13 mouse cellular contexts compared by ENCODE assay signal in genomic region chr8:88566119-88566518, GRCm38 (mm10). TPM values are rescaled to one million over a fixed set of nuclear protein-coding genes. Genes with fewer than 3 reads are reported as not detected.
DNase-seq lines count a peak whose midpoint lies in the region; ATAC-seq and TF ChIP-seq lines count a peak whose summit lies in the region.
"Had no signal": no experiment of that assay in that cellular context is flagged by ENCODE, and none has a peak within 500 bp of the region (broad histone marks: within the 10 kb centered on the region; RNA-seq: fewer than 3 reads in every experiment).

No protein-coding gene starts in this region.

- intact Hi-C loops in left cerebral cortex, postnatal 10 days (cut with DNase I) = no loop called here

- no peaks in the 10 kb centered on the region for H3K27me3 ChIP-seq in intestine, embryonic 15.5 days (replicated peaks)
- no peaks in the 10 kb centered on the region for H3K27me3 ChIP-seq in intestine, embryonic 16.5 days (replicated peaks; ENCODE audit: control insufficient read depth, insufficient read depth, low read length)
- no peaks in the 10 kb centered on the region for H3K27me3 ChIP-seq in midbrain, embryonic 11.5 days (ENCODE audit: control insufficient read depth, insufficient read depth, low read length)
- H3K27me3 ChIP-seq: embryonic facial prominence, embryonic 13.5 days; liver, embryonic 12.5 days had no signal

- H3K9ac ChIP-seq in intestine, embryonic 15.5 days = no peak overlapping the region
- no peak overlapping the region for H3K9ac ChIP-seq in intestine, embryonic 16.5 days (ENCODE audit: low read depth, low read length)
- no peak overlapping the region for H3K9ac ChIP-seq in midbrain, embryonic 11.5 days (ENCODE audit: low read length)
- H3K9ac ChIP-seq: embryonic facial prominence, embryonic 13.5 days; liver, embryonic 12.5 days had no signal

- H3K9me3 ChIP-seq in intestine, embryonic 15.5 days = no peaks in the 10 kb centered on the region
- H3K9me3 ChIP-seq in intestine, embryonic 16.5 days (ENCODE audit: control insufficient read depth, low read length) = no peaks in the 10 kb centered on the region
- no peaks in the 10 kb centered on the region for H3K9me3 ChIP-seq in midbrain, embryonic 11.5 days (ENCODE audit: control insufficient read depth, low read length)
- H3K9me3 ChIP-seq: embryonic facial prominence, embryonic 13.5 days; liver, embryonic 12.5 days had no signal

- H3K4me2 ChIP-seq in intestine, embryonic 15.5 days (replicated peaks) = no peak overlapping the region
- no peak overlapping the region for H3K4me2 ChIP-seq in intestine, embryonic 16.5 days (ENCODE audit: low read depth, low read length)
- H3K4me2 ChIP-seq in midbrain, embryonic 11.5 days = no peak overlapping the region
- H3K4me2 ChIP-seq: embryonic facial prominence, embryonic 13.5 days; liver, embryonic 12.5 days had no signal

- 0 out of 2 replicates have a peak overlapping the region, but pooled peaks have one; percentile 24 for H3K27ac ChIP-seq in intestine, embryonic 15.5 days
- H3K27ac ChIP-seq in intestine, embryonic 16.5 days (ENCODE audit: low read length) = no peak overlapping the region
- no peak overlapping the region for H3K27ac ChIP-seq in bone marrow, adult 2 months (ENCODE audit: control insufficient read depth, insufficient read depth, low read depth, low read length, poor library complexity)
- H3K27ac ChIP-seq in midbrain, embryonic 11.5 days (ENCODE audit: low read depth, low read length) = no peak overlapping the region
- H3K27ac ChIP-seq: embryonic facial prominence, embryonic 13.5 days; liver, embryonic 12.5 days had no signal

- no peaks in the 10 kb centered on the region for H3K36me3 ChIP-seq in intestine, embryonic 15.5 days
- H3K36me3 ChIP-seq in intestine, embryonic 16.5 days (ENCODE audit: control insufficient read depth, insufficient read depth, low read length) = no peaks in the 10 kb centered on the region
- H3K36me3 ChIP-seq in midbrain, embryonic 11.5 days (ENCODE audit: control insufficient read depth, insufficient read depth, low read length) = no peaks in the 10 kb centered on the region
- H3K36me3 ChIP-seq: liver, embryonic 12.5 days had no signal

- H3K4me3 ChIP-seq in intestine, embryonic 15.5 days (replicated peaks) = no peak overlapping the region
- H3K4me3 ChIP-seq in intestine, embryonic 16.5 days (ENCODE audit: low read length) = no peak overlapping the region
- no peak overlapping the region for H3K4me3 ChIP-seq in bone marrow, adult 2 months (replicated peaks; ENCODE audit: control insufficient read depth, low read depth, low read length)
- no peak overlapping the region for H3K4me3 ChIP-seq in midbrain, embryonic 11.5 days (ENCODE audit: low read depth, low read length)
- H3K4me3 ChIP-seq: embryonic facial prominence, embryonic 13.5 days; liver, embryonic 12.5 days had no signal

- ATAC-seq in intestine, embryonic 15.5 days = no peak; the same call in 1 of the 2 replicates
- no peak for ATAC-seq in intestine, embryonic 16.5 days
- no peak for ATAC-seq in midbrain, embryonic 11.5 days (ENCODE audit: low FRiP score)

- peak; percentile 79 for DNase-seq in cerebellum, postnatal 10 days
- peak; percentile 77 to 90 for DNase-seq in lung, postnatal 4 days
- DNase-seq in midbrain, embryonic 11.5 days (ENCODE audit: low spot score, missing footprints) = no peak
- no peak for DNase-seq in left cerebral cortex, postnatal 10 days (ENCODE audit: extremely low spot score in 1 of 2, low spot score in 2 of 2)
- DNase-seq in gastrocnemius, postnatal 4 days (ENCODE audit: low spot score in 2 of 2) = no peak
- DNase-seq: adrenal gland, adult 8-10 months; right cerebral cortex, postnatal 4 days had no signal

- TF ChIP-seq POLR2A in bone marrow, adult 2 months (IDR thresholded peaks at IDR 0.05; ENCODE audit: borderline replicate concordance, control insufficient read depth, low read depth, low read length) = no peak

- TF ChIP-seq CTCF in bone marrow, adult 2 months (IDR thresholded peaks at IDR 0.05; ENCODE audit: control insufficient read depth, insufficient read depth, low read length) = peak; percentile 34; the same call in 1 of the 2 replicates

- 80% methylated on average over 4 of the region's 4 CpGs for WGBS in intestine, embryonic 15.5 days
- 74% methylated on average over 4 of the region's 4 CpGs for WGBS in intestine, embryonic 16.5 days
- WGBS in bone marrow, adult 2 months = 62% methylated on average over 4 of the region's 4 CpGs
- WGBS in midbrain, embryonic 11.5 days = 96% methylated on average over 4 of the region's 4 CpGs

- H3K4me1 ChIP-seq in intestine, embryonic 15.5 days (replicated peaks) = peaks cover 57% of the 10 kb centered on the region
- peaks cover 60% of the 10 kb centered on the region for H3K4me1 ChIP-seq in intestine, embryonic 16.5 days (ENCODE audit: control insufficient read depth, insufficient read depth, low read length)
- peaks cover 2% of the 10 kb centered on the region; the same call in 1 of the 2 replicates for H3K4me1 ChIP-seq in bone marrow, adult 2 months (ENCODE audit: control insufficient read depth, insufficient read depth, low read length)
- peaks cover 10% of the 10 kb centered on the region for H3K4me1 ChIP-seq in midbrain, embryonic 11.5 days (ENCODE audit: control insufficient read depth, insufficient read depth, low read length)

RNA-seq across cellular contexts. Expression of gene Nkd1, which starts 45.0 kb away (rescaled TPM):
- polyA plus RNA-seq in intestine, embryonic 15.5 days (2015; fragmentation: Nextera tagmentation; extraction: Ambion mirVana) = 33.1 and 34.9 TPM in 2 replicates
- 27.8 and 28.4 TPM in 2 replicates for polyA plus RNA-seq in intestine, embryonic 16.5 days (2015; fragmentation: Nextera tagmentation; extraction: Ambion mirVana)
- not detected in 2 replicates for polyA plus RNA-seq in bone marrow, adult 2 months (2011; ENCODE audit: insufficient read depth, insufficient read length, low replicate concordance, missing spikeins)
- polyA plus RNA-seq in midbrain, embryonic 11.5 days (2014; fragmentation: Nextera tagmentation; extraction: Ambion mirVana) = 50.5 and 61.1 TPM in 2 replicates
- total RNA-seq in left cerebral cortex, postnatal 10 days (2021) = 10 to 100 TPM; 17.2 to 24.4 TPM
- total RNA-seq in gastrocnemius, postnatal 4 days (2021) = 10 to 100 TPM; 11.7 to 11.9 TPM
- total RNA-seq: MEL had no signal

Comparison
In these comparisons a context has a peak if more than half of its experiments do, and no peak if none do; other contexts are left out.
1. DNase-seq: peak in cerebellum, postnatal 10 days (2 of 2) and lung, postnatal 4 days (2 of 2); none in midbrain, embryonic 11.5 days (single experiment), left cerebral cortex, postnatal 10 days (0 of 2) and gastrocnemius, postnatal 4 days (0 of 2).
2. RNA of gene Nkd1, which starts 45.0 kb away (polyA plus RNA-seq): 50.5 to 61.1 TPM in midbrain, embryonic 11.5 days, 33.1 to 34.9 TPM in intestine, embryonic 15.5 days and 27.8 to 28.4 TPM in intestine, embryonic 16.5 days; not detected in bone marrow, adult 2 months; every median in the first group is over 10 times any median in the second.